Mouse (Mus musculus): ENCODE results near the gene Srgap3.

DNA sequence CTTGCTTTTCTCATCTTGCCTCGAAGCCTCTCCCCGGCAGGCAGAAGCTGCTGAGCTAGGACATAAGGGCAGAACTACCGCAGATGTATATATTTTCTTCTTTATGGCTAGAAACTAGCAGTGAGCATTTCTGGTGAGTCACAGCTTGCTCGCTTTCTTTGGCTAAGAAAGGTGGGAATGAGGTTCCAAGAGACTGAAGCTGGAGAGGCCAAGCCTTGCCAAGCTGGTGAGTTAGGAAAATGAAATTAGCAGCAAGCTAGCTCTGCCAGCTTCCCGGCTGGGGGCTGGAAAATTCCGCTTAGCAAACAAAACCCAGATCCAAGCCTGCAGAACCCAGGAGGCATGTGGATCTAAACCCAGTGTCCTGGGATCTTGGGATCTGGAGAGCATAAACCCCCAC, 124.0 kb downstream of the Srgap3 start:
- TF ChIP-seq EP300 (IDR thresholded peaks at IDR 0.05; ENCODE audit: low read depth) (no peak), CTCF (IDR thresholded peaks at IDR 0.05; ENCODE audit: low read depth) (no peak)
